ENCODE assay signal across 13 mouse cellular contexts in genomic region chr7:16780076-16780475, GRCm38 (mm10). TPM values are rescaled to one million over a fixed set of nuclear protein-coding genes. Genes with fewer than 3 reads are reported as not detected.
DNase-seq lines count a peak whose midpoint lies in the region; ATAC-seq lines count a peak whose summit lies in the region.
"Had no signal": no experiment of that assay in that cellular context is flagged by ENCODE, and none has a peak within 500 bp of the region (broad histone marks: within the 10 kb centered on the region; RNA-seq: fewer than 3 reads in every experiment).

No protein-coding gene starts in this region.

- 0 out of 2 replicates have a peak, but pooled peaks cover 6% of the 10 kb centered on the region for H3K36me3 ChIP-seq in midbrain, embryonic 10.5 days
- no peaks in the 10 kb centered on the region for H3K36me3 ChIP-seq in midbrain, embryonic 13.5 days
- H3K36me3 ChIP-seq in kidney, embryonic 15.5 days = no peaks in the 10 kb centered on the region
- H3K36me3 ChIP-seq: neural tube, embryonic 15.5 days had no signal

- H3K27me3 ChIP-seq in midbrain, embryonic 10.5 days (ENCODE audit: low read depth, poor library complexity, severe bottlenecking) = no peaks in the 10 kb centered on the region
- 0 out of 2 replicates have a peak, but pooled peaks cover 14% of the 10 kb centered on the region for H3K27me3 ChIP-seq in midbrain, embryonic 13.5 days
- no peaks in the 10 kb centered on the region for H3K27me3 ChIP-seq in kidney, embryonic 15.5 days

- H3K9ac ChIP-seq in midbrain, embryonic 13.5 days (replicated peaks) = no peak overlapping the region
- no peak overlapping the region for H3K9ac ChIP-seq in kidney, embryonic 15.5 days

- peaks cover 39% of the 10 kb centered on the region for H3K4me1 ChIP-seq in midbrain, embryonic 10.5 days
- peaks cover 42% of the 10 kb centered on the region for H3K4me1 ChIP-seq in midbrain, embryonic 13.5 days (replicated peaks)
- H3K4me1 ChIP-seq in kidney, embryonic 15.5 days = peaks cover 44% of the 10 kb centered on the region

- ATAC-seq in midbrain, embryonic 13.5 days = no peak
- no peak for ATAC-seq in kidney, embryonic 15.5 days (replicated peaks; ENCODE audit: low FRiP score)

- no peak overlapping the region for H3K4me2 ChIP-seq in midbrain, embryonic 13.5 days (replicated peaks)
- peak overlapping the region; percentile 21; the same call in 1 of the 2 replicates for H3K4me2 ChIP-seq in kidney, embryonic 15.5 days

- 78% methylated on average over 5 of the region's 5 CpGs for WGBS in midbrain, embryonic 10.5 days
- WGBS in midbrain, embryonic 13.5 days = 86% methylated on average over 5 of the region's 5 CpGs
- 57% methylated on average over 5 of the region's 5 CpGs for WGBS in kidney, embryonic 15.5 days

- no peak overlapping the region for H3K4me3 ChIP-seq in midbrain, embryonic 10.5 days
- no peak overlapping the region for H3K4me3 ChIP-seq in midbrain, embryonic 13.5 days (replicated peaks)
- H3K4me3 ChIP-seq in kidney, embryonic 15.5 days (replicated peaks) = no peak overlapping the region

- no peaks in the 10 kb centered on the region for H3K9me3 ChIP-seq in midbrain, embryonic 10.5 days (replicated peaks)
- H3K9me3 ChIP-seq in midbrain, embryonic 13.5 days = no peaks in the 10 kb centered on the region
- H3K9me3 ChIP-seq in kidney, embryonic 15.5 days (replicated peaks) = no peaks in the 10 kb centered on the region
- H3K9me3 ChIP-seq: liver, embryonic 13.5 days; neural tube, embryonic 15.5 days had no signal

- 0 out of 2 replicates have a peak overlapping the region, but pooled peaks have one; percentile 20 for H3K27ac ChIP-seq in midbrain, embryonic 10.5 days (replicated peaks)
- H3K27ac ChIP-seq in midbrain, embryonic 13.5 days = no peak overlapping the region
- peak overlapping the region; percentile 85 for H3K27ac ChIP-seq in kidney, embryonic 15.5 days
- H3K27ac ChIP-seq: neural tube, embryonic 15.5 days had no signal

- DNase-seq in midbrain, embryonic 10.5 days (ENCODE audit: low spot score) = no peak
- DNase-seq in gastrocnemius, postnatal 14 days = peak; percentile 65
- peak; percentile 66 to 85 for DNase-seq in lung, postnatal 4 days
- DNase-seq in frontal cortex, postnatal 36 days (ENCODE audit: low spot score in 2 of 2) = no peak
- no peak for DNase-seq in left cerebral cortex, postnatal 14 days (ENCODE audit: low spot score in 2 of 2)
- DNase-seq in right cerebral cortex, adult 2 months (ENCODE audit: low spot score in 2 of 2) = no peak
- DNase-seq: cerebellum, adult 9-11 months; liver, embryonic 13.5 days had no signal

- intact Hi-C loops in gastrocnemius, postnatal 14 days (cut with DNase I; ENCODE audit: low total_unique reads) = no loop called here
- intact Hi-C loops in left cerebral cortex, postnatal 14 days (cut with DNase I) = no loop called here

RNA-seq across cellular contexts. Expression of gene Slc1a5, which starts 1.1 kb away (rescaled TPM):
- 40.1 and 40.4 TPM in 2 replicates for polyA plus RNA-seq in midbrain, embryonic 10.5 days (2016; fragmentation: Nextera tagmentation; extraction: Ambion mirVana)
- 13.8 and 14.9 TPM in 2 replicates for polyA plus RNA-seq in midbrain, embryonic 13.5 days (2015; fragmentation: Nextera tagmentation; extraction: Ambion mirVana)
- total RNA-seq in gastrocnemius, postnatal 14 days (2021) = 10 to 100 TPM; 25.4 to 27.0 TPM
- polyA plus RNA-seq in kidney, embryonic 15.5 days (2015; fragmentation: Nextera tagmentation; extraction: Ambion mirVana) = 46.9 and 48.6 TPM in 2 replicates
- 1 to 10 TPM; 3.8 to 5.7 TPM for total RNA-seq in left cerebral cortex, postnatal 14 days (2021)

RNA-seq across cellular contexts. Expression of gene Strn4, which starts 35.6 kb away (rescaled TPM):
- polyA plus RNA-seq in midbrain, embryonic 10.5 days (2016; fragmentation: Nextera tagmentation; extraction: Ambion mirVana) = 108 and 137 TPM in 2 replicates
- 184 and 186 TPM in 2 replicates for polyA plus RNA-seq in midbrain, embryonic 13.5 days (2015; fragmentation: Nextera tagmentation; extraction: Ambion mirVana)
- total RNA-seq in gastrocnemius, postnatal 14 days (2021) = 10 to 100 TPM; 22.6 to 29.3 TPM
- polyA plus RNA-seq in kidney, embryonic 15.5 days (2015; fragmentation: Nextera tagmentation; extraction: Ambion mirVana) = 91.5 and 99.8 TPM in 2 replicates
- total RNA-seq in left cerebral cortex, postnatal 14 days (2021) = 100 to 1,000 TPM; 333 to 347 TPM

RNA-seq across cellular contexts. Expression of gene Fkrp, which starts 36.5 kb away (rescaled TPM):
- polyA plus RNA-seq in midbrain, embryonic 10.5 days (2016; fragmentation: Nextera tagmentation; extraction: Ambion mirVana) = 28.3 and 32.9 TPM in 2 replicates
- polyA plus RNA-seq in midbrain, embryonic 13.5 days (2015; fragmentation: Nextera tagmentation; extraction: Ambion mirVana) = 43.9 and 46.1 TPM in 2 replicates
- total RNA-seq in gastrocnemius, postnatal 14 days (2021) = 10 to 100 TPM; 24.2 to 25.8 TPM
- polyA plus RNA-seq in kidney, embryonic 15.5 days (2015; fragmentation: Nextera tagmentation; extraction: Ambion mirVana) = 32.0 and 34.1 TPM in 2 replicates
- total RNA-seq in left cerebral cortex, postnatal 14 days (2021) = 10 to 100 TPM; 50.3 to 57.2 TPM

RNA-seq across cellular contexts. Expression of gene Ap2s1, which starts 41.9 kb away (rescaled TPM):
- polyA plus RNA-seq in midbrain, embryonic 10.5 days (2016; fragmentation: Nextera tagmentation; extraction: Ambion mirVana) = 278 and 281 TPM in 2 replicates
- 360 and 361 TPM in 2 replicates for polyA plus RNA-seq in midbrain, embryonic 13.5 days (2015; fragmentation: Nextera tagmentation; extraction: Ambion mirVana)
- 10 to 100 TPM; 62.5 to 62.9 TPM for total RNA-seq in gastrocnemius, postnatal 14 days (2021)
- polyA plus RNA-seq in kidney, embryonic 15.5 days (2015; fragmentation: Nextera tagmentation; extraction: Ambion mirVana) = 255 and 262 TPM in 2 replicates
- total RNA-seq in left cerebral cortex, postnatal 14 days (2021) = 100 to 1,000 TPM; 349 to 363 TPM

RNA-seq across cellular contexts. Expression of gene Ceacam9, which starts 58.3 kb away (rescaled TPM):
- not detected in 2 replicates for polyA plus RNA-seq in midbrain, embryonic 10.5 days (2016; fragmentation: Nextera tagmentation; extraction: Ambion mirVana)
- polyA plus RNA-seq in midbrain, embryonic 13.5 days (2015; fragmentation: Nextera tagmentation; extraction: Ambion mirVana) = 0.14 TPM in 1 of 2 replicates, not detected in the other
- total RNA-seq in gastrocnemius, postnatal 14 days (2021) = not detected
- polyA plus RNA-seq in kidney, embryonic 15.5 days (2015; fragmentation: Nextera tagmentation; extraction: Ambion mirVana) = not detected in 2 replicates
- total RNA-seq in left cerebral cortex, postnatal 14 days (2021) = not detected
- total RNA-seq: layer of hippocampus, adult 18-20 months; MEL had no signal
- polyA plus RNA-seq: liver, embryonic 13.5 days had no signal

Comparison
In these comparisons a context has a peak if more than half of its experiments do, and no peak if none do; other contexts are left out.
1. DNase-seq: peak in gastrocnemius, postnatal 14 days (single experiment) and lung, postnatal 4 days (2 of 2); none in midbrain, embryonic 10.5 days (single experiment), frontal cortex, postnatal 36 days (0 of 2), left cerebral cortex, postnatal 14 days (0 of 2) and right cerebral cortex, adult 2 months (0 of 2).